Mouse (Mus musculus): ENCODE data around the gene Rrp9.

DNA sequence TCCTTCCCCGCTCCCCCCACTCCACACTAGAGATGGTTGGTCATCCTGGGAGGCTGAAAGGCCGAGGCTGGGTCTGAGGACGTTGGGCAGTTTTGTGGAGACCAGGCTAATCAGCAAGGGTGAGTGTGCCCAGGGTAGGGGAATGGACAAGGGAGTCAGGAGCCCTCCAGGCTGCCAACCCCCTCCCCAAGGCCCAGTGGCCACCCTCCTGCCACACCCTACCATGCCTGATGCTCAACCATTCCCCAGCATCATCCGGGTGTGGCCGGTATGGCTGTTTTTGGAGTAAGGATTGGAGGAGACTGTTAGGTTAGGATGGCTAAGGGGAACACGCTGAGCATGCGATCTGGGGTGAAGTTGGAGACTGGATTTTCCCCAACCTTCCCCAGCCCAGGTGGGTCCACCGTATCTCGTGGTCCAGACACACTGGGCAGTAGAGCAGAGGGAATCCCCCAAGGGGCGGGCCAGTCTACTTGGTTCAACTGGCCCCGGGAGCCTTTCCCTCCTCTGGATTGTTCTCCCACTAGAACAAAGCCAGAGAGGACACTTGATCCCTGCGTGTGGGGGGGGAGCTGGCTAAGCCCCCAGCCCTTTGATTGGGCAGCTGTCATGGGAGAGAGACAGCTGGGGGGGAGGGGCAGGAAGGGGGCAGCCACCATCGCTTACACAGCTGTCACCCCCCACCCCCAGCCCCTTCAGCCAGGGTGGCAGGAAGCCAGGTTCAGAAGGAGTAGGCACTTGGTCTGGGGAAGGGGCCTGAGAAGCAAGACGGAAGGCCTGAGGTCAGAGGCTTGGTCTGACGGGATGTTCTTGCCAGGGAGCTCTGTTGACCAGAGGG is 19.2 kb upstream of the Rrp9 start:
- TF ChIP-seq CTCF (IDR thresholded peaks at IDR 0.05; ENCODE audit: low read depth), result no peak
- no peak for TF ChIP-seq EP300 (IDR thresholded peaks at IDR 0.05; ENCODE audit: low read depth)

Data from heart, postnatal 0 days (tissue).